Mouse (Mus musculus): Measurements from ENCODE around the gene Tbl1xr1.

The Tbl1xr1 gene

GRCm38 (mm10) chr3:22076561-22076935 is at the start of gene Tbl1xr1:
Gene Tbl1xr1, plus strand, starts transcription at chr3:22076652.
- peak; percentile 87 for DNase-seq (ENCODE audit: low read depth, low spot score)

- no peak for DNase-seq (ENCODE audit: low read depth, low spot score)
These were observed 38.4 kb upstream of the Tbl1xr1 start for GRCm38 (mm10) chr3:22038004-22038403.

GRCm38 (mm10) chr3:22039036-22039795 is 37.2 kb upstream of the Tbl1xr1 start:
- DNase-seq (ENCODE audit: low read depth, low spot score), result no peak

GRCm38 (mm10) chr3:22040627-22041026 is 35.8 kb upstream of the Tbl1xr1 start:
- no peak for DNase-seq (ENCODE audit: low read depth, low spot score)

GRCm38 (mm10) chr3:22047203-22047602 is 29.2 kb upstream of the Tbl1xr1 start:
- DNase-seq (ENCODE audit: low read depth, low spot score), result no peak

- DNase-seq (ENCODE audit: low read depth, low spot score), result no peak
These were observed 19.7 kb upstream of the Tbl1xr1 start for GRCm38 (mm10) chr3:22056664-22057328.

- DNase-seq (ENCODE audit: low read depth, low spot score), result no peak
These were observed 18.1 kb upstream of the Tbl1xr1 start for GRCm38 (mm10) chr3:22058206-22058804.

- DNase-seq (ENCODE audit: low read depth, low spot score), result no peak
These were observed 15.3 kb upstream of the Tbl1xr1 start for GRCm38 (mm10) chr3:22061163-22061562.

- DNase-seq (ENCODE audit: low read depth, low spot score), result no peak
These were observed 7.8 kb upstream of the Tbl1xr1 start for GRCm38 (mm10) chr3:22068621-22069020.

GRCm38 (mm10) chr3:22073916-22074315 is 2.5 kb upstream of the Tbl1xr1 start:
- DNase-seq (ENCODE audit: low read depth, low spot score), result no peak

GRCm38 (mm10) chr3:22074591-22075294 is 1.7 kb upstream of the Tbl1xr1 start:
- no peak for DNase-seq (ENCODE audit: low read depth, low spot score)

GRCm38 (mm10) chr3:22075517-22075886 is 950 bp upstream of the Tbl1xr1 start:
- no peak for DNase-seq (ENCODE audit: low read depth, low spot score)

GRCm38 (mm10) chr3:22075887-22076560 is 428 bp upstream of the Tbl1xr1 start:
- DNase-seq (ENCODE audit: low read depth, low spot score), result peak; percentile 92

GRCm38 (mm10) chr3:22076936-22077656 is 644 bp downstream of the Tbl1xr1 start:
- DNase-seq (ENCODE audit: low read depth, low spot score), result no peak

GRCm38 (mm10) chr3:22077657-22078475 is 1.4 kb downstream of the Tbl1xr1 start:
- no peak for DNase-seq (ENCODE audit: low read depth, low spot score)

- DNase-seq (ENCODE audit: low read depth, low spot score), result no peak
These were observed 2.1 kb downstream of the Tbl1xr1 start for GRCm38 (mm10) chr3:22078529-22078928.

GRCm38 (mm10) chr3:22081869-22082268 is 5.4 kb downstream of the Tbl1xr1 start:
- DNase-seq (ENCODE audit: low read depth, low spot score), result no peak

GRCm38 (mm10) chr3:22082823-22083222 is 6.4 kb downstream of the Tbl1xr1 start:
- no peak for DNase-seq (ENCODE audit: low read depth, low spot score)

GRCm38 (mm10) chr3:22084222-22084996 is 8.0 kb downstream of the Tbl1xr1 start:
- DNase-seq (ENCODE audit: low read depth, low spot score), result no peak

Measured in embryo, embryonic 11.5 days (tissue).